Mouse (Mus musculus) midbrain, embryonic 13.5 days (tissue): ENCODE measurements around the gene Nog. TPM values are rescaled to one million over a fixed set of nuclear protein-coding genes. Genes with fewer than 3 reads are reported as not detected.
A peak's percentile ranks its signal among the peaks of the same experiment; 100 is the strongest.

Source experiments
- ATAC-seq: fragments of 200-750 bp; cut with Nextera tagmentation; 2 replicates; pipeline ENCODE4 v1.8.0; 2017; ENCODE audit warnings: mild to moderate bottlenecking, moderate TSS enrichment, moderate library complexity
- H3K27ac ChIP-seq: fragments of 300-500 bp; sonication (generic); 2 replicates; pipeline ENCODE4 v1.5.1; 2015; ENCODE audit warnings: inconsistent platforms, mild to moderate bottlenecking, moderate library complexity
- H3K27me3 ChIP-seq: fragments of 300-500 bp; sonication (generic); 2 replicates; pipeline ENCODE4 v1.6.1; 2015; ENCODE audit warnings: mild to moderate bottlenecking, inconsistent platforms
- H3K36me3 ChIP-seq: fragments of 300-500 bp; sonication (generic); 2 replicates; pipeline ENCODE4 v1.6.1; 2015; ENCODE audit warnings: mild to moderate bottlenecking, inconsistent platforms
- H3K4me1 ChIP-seq: fragments of 300-500 bp; sonication (generic); replicated peaks from 2 replicates; pipeline ENCODE4 v1.6.1; 2015; ENCODE audit warnings: inconsistent platforms
- H3K4me2 ChIP-seq: fragments of 300-500 bp; sonication (generic); replicated peaks from 2 replicates; pipeline ENCODE4 v1.6.1; 2015; ENCODE audit warnings: moderate library complexity, mild to moderate bottlenecking, inconsistent platforms
- H3K4me3 ChIP-seq: fragments of 300-500 bp; sonication (generic); replicated peaks from 2 replicates; pipeline ENCODE4 v1.5.1; 2015; ENCODE audit warnings: mild to moderate bottlenecking, inconsistent platforms
- H3K9ac ChIP-seq: fragments of 300-500 bp; sonication (generic); replicated peaks from 2 replicates; pipeline ENCODE4 v1.6.1; 2015; ENCODE audit warnings: mild to moderate bottlenecking, inconsistent platforms
- H3K9me3 ChIP-seq: fragments of 300-500 bp; sonication (generic); 2 replicates; pipeline ENCODE4 v1.6.1; 2016; ENCODE audit warnings: mild to moderate bottlenecking, inconsistent platforms
- WGBS: fragments of 180-500 bp; shearing (Covaris S2); methylation state at CpG from one replicate; pipeline ENCODE4 v1.1.7; 2015; 5-methylcytosine and 5-hydroxymethylcytosine counted together
- polyA plus RNA-seq: library from polyadenylated mRNA; unstranded; fragments of >200 nt; fragmentation: Nextera tagmentation; extraction: Ambion mirVana; gene quantifications from 2 replicates; pipeline ENCODE4 v1.2.1, GENCODE M21; 2015

The Nog gene
- 2.7 and 3.2 TPM in 2 replicates for polyA plus RNA-seq

DNA sequence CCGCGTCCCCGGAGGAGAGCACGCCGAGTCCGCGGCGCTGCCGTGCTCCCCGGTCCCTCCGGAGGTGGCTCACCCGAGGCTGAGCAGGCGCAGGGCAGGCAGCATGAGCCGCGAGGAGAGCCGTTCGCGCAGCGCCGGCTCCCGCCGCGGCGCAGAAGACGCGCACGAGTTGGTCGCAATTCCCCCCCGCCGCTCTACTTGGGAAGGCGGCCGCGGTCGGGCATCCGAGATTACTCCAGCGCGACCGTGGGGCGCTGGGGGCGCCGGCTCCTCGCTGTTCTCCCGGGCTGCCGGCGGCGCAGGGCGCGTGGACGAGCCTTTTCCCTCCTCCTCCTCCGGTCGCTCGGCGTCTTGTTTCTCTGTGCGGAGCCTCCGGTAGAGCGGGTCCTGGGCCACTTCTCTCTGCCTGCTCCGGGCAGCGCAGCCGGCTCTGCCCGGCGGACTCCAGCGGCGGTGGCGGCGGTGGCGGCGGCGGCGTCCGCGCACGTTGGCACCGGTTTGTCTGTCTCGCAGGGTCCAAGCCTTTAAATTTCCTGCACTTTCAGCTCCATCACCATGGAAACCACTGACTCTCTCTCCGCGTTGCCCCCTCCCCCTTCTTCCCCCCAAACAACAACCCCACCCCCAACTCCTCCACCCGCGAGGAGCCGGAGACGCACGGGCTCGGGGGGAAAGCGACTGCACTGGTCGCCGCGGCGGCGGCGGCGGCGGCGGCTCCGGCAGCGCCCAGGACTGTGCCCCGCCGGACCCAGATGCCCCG, at the start of gene Nog:
Gene Nog (minus strand): TSS at position 277 of the 760 bp plus-strand sequence.
- ATAC-seq = peak; percentile 65
- Histone ChIP-seq H3K27me3 (no peaks in the 10 kb centered on the region), H3K36me3 (no peaks in the 10 kb centered on the region), H3K27ac (peak within 1 kb of the TSS; percentile 82), H3K4me2 (peak within 1 kb of the TSS; percentile 92), H3K9ac (peak within 1 kb of the TSS; percentile 78), H3K9me3 (peaks cover 4% of the 10 kb centered on the region; the same call in 1 of the 2 replicates), H3K4me1 (peaks cover 34% of the 10 kb centered on the region), H3K4me3 (peak within 1 kb of the TSS; percentile 53)
- under 1% methylated on average over 89 of the region's 97 CpGs for WGBS

DNA sequence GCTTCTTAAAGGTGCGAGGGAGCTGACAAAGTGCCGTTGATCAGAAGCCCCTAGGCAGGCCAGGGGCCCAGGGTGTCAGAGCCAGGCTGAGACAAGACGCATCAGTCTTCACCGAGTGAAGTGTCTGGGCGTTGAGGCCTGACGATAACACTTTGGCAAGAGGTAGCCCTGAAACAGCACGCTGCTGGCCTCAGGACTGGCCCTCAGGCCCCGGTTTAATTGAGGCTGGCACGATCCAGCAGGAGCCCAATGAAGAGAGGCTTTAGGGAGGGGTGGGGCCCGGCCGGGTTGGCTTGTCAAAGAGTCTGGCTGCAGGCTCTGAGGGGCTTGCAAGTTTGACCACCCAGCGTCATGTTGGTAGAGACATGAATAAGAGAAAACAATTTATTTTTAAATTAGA, 38.1 kb upstream of the Nog start:
- no peak for ATAC-seq

DNA sequence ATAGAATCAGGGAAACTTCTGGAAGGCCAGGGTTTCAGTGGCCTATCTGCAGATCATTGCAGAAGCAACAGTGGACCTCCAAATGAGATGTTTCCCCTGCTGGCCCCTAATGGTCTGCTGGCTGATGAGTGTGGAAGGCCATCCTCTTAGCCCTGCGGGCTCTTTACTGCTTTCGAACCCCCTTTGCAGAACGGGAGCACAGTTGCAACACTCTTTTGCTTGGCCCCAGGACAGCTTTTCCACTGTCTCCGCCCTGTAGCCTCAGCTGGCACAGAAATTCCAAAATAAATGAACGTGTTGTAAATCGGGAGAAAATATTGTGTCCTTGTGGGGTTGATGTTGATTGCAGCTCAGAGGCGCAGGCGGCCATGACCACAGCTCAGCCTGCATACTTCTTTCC, 37.7 kb upstream of the Nog start:
- no peaks in the 10 kb centered on the region for H3K9me3 ChIP-seq
- H3K4me2 ChIP-seq = no peak overlapping the region
- no peaks in the 10 kb centered on the region for H3K36me3 ChIP-seq
- ATAC-seq = no peak
- no peak overlapping the region for H3K9ac ChIP-seq
- 89% methylated on average over 8 of the region's 8 CpGs for WGBS
- no peak overlapping the region for H3K4me3 ChIP-seq
- H3K27me3 ChIP-seq = no peaks in the 10 kb centered on the region
- no peak overlapping the region for H3K27ac ChIP-seq
- H3K4me1 ChIP-seq = 0 out of 2 replicates have a peak, but pooled peaks cover 3% of the 10 kb centered on the region

More for the DNA sequence above, 38.1 kb upstream of the Nog start:
- Histone ChIP-seq H3K4me3 (no peak overlapping the region), H3K4me2 (no peak overlapping the region), H3K4me1 (0 out of 2 replicates have a peak, but pooled peaks cover 3% of the 10 kb centered on the region), H3K9me3 (no peaks in the 10 kb centered on the region), H3K27me3 (no peaks in the 10 kb centered on the region), H3K36me3 (no peaks in the 10 kb centered on the region), H3K9ac (no peak overlapping the region), H3K27ac (no peak overlapping the region)
- 50% methylated on average over 12 of the region's 12 CpGs for WGBS

DNA sequence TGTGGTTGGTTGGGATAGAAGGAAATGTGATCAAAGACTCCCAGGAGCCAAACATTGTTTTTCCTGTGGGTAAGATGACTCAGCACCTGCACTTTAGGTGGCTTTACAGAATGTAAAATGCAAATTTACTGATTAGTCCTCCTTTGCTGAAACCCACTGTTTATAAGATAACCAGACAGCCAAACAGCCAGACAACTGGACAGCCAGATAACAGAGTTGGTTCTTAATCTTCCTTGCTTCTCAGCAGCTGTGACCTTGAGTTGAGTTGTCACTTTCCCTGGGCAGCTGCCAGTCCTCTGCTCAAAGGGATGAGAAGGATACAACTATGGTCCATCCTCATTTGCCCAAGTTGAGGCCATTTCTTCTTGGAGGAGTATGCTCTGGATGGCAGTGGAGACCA, 35.8 kb upstream of the Nog start:
- H3K36me3 ChIP-seq = no peaks in the 10 kb centered on the region
- H3K4me2 ChIP-seq = no peak overlapping the region
- H3K9me3 ChIP-seq = no peaks in the 10 kb centered on the region
- no peak overlapping the region for H3K27ac ChIP-seq
- no peak overlapping the region for H3K4me3 ChIP-seq
- H3K9ac ChIP-seq = no peak overlapping the region
- 0 out of 2 replicates have a peak, but pooled peaks cover 3% of the 10 kb centered on the region for H3K4me1 ChIP-seq
- no peak for ATAC-seq
- no peaks in the 10 kb centered on the region for H3K27me3 ChIP-seq

DNA sequence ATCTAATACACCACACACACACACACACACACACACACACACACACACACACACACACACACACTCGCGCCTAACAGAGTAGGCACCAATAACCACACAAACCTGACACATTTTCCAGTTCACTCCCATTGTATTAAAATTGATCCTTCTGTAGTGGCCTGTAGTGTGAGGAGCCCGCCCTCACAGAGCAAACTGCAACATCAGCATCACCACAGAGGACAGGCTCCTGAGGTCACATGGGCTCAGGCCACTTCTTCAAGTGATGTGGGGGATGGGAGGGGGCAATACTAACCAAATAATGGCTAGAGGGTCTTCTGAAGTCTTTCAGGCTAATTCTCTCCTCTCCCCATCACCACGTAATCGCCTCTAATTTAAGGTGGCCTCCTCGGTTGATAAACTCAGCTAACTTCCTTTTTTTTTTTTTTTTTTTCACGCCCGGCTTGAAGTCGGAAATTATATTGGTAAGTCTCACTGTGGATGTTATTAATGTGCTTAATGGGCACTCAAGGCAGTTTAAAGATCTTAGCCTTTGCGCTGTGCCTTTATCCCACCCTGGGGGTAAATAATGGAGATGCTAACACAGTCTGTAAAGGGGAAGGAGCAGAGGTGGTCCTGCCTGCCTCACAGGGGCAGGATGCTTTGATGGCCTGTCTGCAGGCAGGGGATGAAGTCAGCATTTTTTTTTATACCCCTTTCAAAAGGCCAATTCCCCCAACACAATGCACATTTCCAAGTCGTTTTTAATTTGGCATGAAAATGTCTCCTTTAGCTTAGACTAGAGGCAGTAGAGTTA, 25.2 kb upstream of the Nog start:
- Histone ChIP-seq H3K9me3 (no peaks in the 10 kb centered on the region), H3K4me1 (peaks cover 16% of the 10 kb centered on the region), H3K27me3 (0 out of 2 replicates have a peak, but pooled peaks cover 4% of the 10 kb centered on the region), H3K4me3 (no peak overlapping the region), H3K9ac (no peak overlapping the region), H3K4me2 (no peak overlapping the region), H3K36me3 (no peaks in the 10 kb centered on the region), H3K27ac (0 out of 2 replicates have a peak overlapping the region, but pooled peaks have one; percentile 11)
- 32% methylated on average over 11 of the region's 11 CpGs for WGBS
- peak; percentile 70; the same call in 1 of the 2 replicates for ATAC-seq

DNA sequence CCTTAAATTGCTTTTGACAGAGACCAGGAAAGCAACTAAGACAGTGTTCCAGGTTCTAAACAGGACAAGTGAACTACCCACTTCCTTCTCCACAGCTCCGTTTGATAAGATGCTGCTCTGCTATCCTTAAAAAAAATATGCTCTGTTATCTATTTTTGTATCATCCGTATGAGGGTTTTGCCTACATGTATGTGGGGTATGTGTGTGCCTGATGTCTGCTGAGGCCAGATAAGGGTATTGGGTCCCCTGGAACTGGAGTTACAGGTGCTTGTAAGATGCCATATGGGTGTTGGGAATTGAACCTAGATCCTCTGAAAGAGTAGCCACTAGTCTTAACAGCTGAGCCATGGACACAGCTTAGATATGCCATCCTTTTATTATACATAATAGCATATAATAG, 19.6 kb upstream of the Nog start:
- ATAC-seq = no peak
- Histone ChIP-seq H3K4me2 (no peak overlapping the region), H3K27me3 (0 out of 2 replicates have a peak, but pooled peaks cover 4% of the 10 kb centered on the region), H3K9ac (no peak overlapping the region), H3K4me1 (peaks cover 19% of the 10 kb centered on the region), H3K9me3 (no peaks in the 10 kb centered on the region), H3K4me3 (no peak overlapping the region), H3K36me3 (no peaks in the 10 kb centered on the region), H3K27ac (no peak overlapping the region)
- WGBS = 94% methylated on average over 2 of the region's 2 CpGs

DNA sequence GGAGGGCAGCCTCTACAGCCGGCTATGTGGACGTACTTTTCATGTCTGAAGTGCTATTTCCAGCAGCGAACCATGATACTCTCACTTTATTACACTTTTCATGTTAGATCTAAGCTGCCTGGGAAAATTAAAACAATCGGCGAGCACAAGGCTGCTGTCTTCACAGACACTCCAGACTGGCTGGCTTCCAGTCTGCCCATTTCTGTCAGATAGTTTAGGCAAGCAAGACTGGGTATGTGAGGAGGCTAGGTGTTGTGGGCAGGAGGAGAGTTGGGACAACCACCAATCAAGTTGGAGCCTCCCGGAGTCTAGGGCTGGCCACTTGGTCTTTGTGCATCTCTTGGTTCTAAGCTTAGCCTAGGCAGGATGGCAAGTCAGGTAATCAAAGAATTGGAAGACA, 17.5 kb upstream of the Nog start:
- Histone ChIP-seq H3K36me3 (no peaks in the 10 kb centered on the region), H3K4me1 (peaks cover 19% of the 10 kb centered on the region), H3K27ac (no peak overlapping the region), H3K9me3 (no peaks in the 10 kb centered on the region), H3K4me2 (no peak overlapping the region), H3K9ac (no peak overlapping the region), H3K27me3 (peaks cover 6% of the 10 kb centered on the region; the same call in 1 of the 2 replicates), H3K4me3 (no peak overlapping the region)
- no peak for ATAC-seq
- WGBS = 79% methylated on average over 6 of the region's 6 CpGs

DNA sequence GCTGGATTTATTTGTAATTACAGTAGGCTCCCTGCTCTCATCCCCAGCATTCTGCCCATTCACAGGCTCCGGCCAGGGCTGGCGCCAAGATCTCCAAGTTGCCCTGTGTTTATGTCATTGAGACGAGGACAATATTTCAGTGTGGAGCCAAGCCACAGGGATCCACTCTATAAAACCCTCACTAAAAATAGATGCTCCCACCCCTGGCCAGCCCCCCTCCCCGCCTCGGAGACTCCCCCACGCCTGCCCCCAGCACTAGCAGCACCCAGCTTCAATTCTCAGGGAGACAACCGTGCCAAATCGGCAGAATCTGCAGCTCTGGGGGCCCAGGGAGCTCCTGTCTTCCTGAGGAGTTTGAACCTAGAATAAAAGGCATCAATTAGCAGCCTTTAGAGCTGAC, 16.2 kb upstream of the Nog start:
- 10% methylated on average over 8 of the region's 8 CpGs for WGBS
- Histone ChIP-seq H3K27ac (no peak overlapping the region), H3K9me3 (no peaks in the 10 kb centered on the region)

DNA sequence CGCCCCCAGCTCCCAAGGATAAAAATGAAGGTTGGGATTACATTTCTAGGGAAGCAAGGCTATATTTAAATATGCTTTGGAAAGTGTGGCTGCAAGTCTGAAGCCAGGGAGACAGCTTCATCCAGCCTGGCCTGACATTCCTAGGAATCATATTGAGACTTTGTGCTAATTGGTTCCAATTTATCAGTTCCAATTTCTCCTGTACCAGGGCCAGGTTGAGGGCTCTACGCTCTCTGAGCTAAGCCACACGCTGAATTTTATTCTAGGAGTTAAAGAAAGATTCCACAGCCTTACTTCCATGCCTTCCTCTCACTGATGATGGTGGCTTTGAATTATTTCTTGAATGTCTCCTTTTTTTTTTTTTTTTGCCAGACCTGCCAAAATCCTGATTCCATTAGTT, 15.6 kb upstream of the Nog start:
- 66% methylated on average over 3 of the region's 3 CpGs for WGBS
- no peaks in the 10 kb centered on the region for H3K9me3 ChIP-seq
- ATAC-seq = no peak
- H3K4me3 ChIP-seq = no peak overlapping the region
- H3K9ac ChIP-seq = no peak overlapping the region
- H3K4me2 ChIP-seq = no peak overlapping the region
- H3K27me3 ChIP-seq = peaks cover 6% of the 10 kb centered on the region; the same call in 1 of the 2 replicates
- no peaks in the 10 kb centered on the region for H3K36me3 ChIP-seq
- peaks cover 19% of the 10 kb centered on the region for H3K4me1 ChIP-seq
- H3K27ac ChIP-seq = no peak overlapping the region; the same call in 1 of the 2 replicates

More for the DNA sequence above, 16.2 kb upstream of the Nog start:
- Histone ChIP-seq H3K9ac (peak overlapping the region; percentile 19; the same call in 1 of the 2 replicates), H3K36me3 (no peaks in the 10 kb centered on the region), H3K4me3 (no peak overlapping the region), H3K27me3 (peaks cover 6% of the 10 kb centered on the region; the same call in 1 of the 2 replicates), H3K4me2 (no peak overlapping the region; the same call in 1 of the 2 replicates), H3K4me1 (peaks cover 19% of the 10 kb centered on the region)
- peak; percentile 70 for ATAC-seq

DNA sequence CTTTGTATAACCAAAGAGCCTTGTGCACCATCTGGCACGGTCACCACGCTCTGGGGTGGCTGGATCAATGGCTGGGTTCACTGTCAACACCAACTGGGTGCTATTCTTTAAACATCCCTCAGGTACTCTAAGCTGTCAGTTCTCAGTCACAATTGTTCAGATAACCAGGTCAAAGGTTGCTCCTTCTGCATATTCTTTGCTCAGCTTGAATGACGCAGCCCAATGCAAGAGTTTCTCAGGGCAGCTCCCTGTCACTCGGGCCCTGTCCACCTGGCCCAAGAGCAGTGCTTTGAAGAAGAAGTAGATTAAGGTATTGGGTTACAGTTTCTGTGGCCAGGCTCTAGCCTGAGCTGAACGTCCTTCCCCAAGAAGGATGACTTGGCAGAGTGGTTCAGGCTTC, 12.2 kb upstream of the Nog start:
- ATAC-seq = no peak
- peaks cover 25% of the 10 kb centered on the region for H3K4me1 ChIP-seq
- no peak overlapping the region for H3K9ac ChIP-seq
- H3K4me3 ChIP-seq = no peak overlapping the region
- H3K9me3 ChIP-seq = no peaks in the 10 kb centered on the region
- no peak overlapping the region for H3K4me2 ChIP-seq
- WGBS = 55% methylated on average over 5 of the region's 5 CpGs
- no peak overlapping the region for H3K27ac ChIP-seq
- no peaks in the 10 kb centered on the region for H3K36me3 ChIP-seq
- H3K27me3 ChIP-seq = peaks cover 5% of the 10 kb centered on the region; the same call in 1 of the 2 replicates

DNA sequence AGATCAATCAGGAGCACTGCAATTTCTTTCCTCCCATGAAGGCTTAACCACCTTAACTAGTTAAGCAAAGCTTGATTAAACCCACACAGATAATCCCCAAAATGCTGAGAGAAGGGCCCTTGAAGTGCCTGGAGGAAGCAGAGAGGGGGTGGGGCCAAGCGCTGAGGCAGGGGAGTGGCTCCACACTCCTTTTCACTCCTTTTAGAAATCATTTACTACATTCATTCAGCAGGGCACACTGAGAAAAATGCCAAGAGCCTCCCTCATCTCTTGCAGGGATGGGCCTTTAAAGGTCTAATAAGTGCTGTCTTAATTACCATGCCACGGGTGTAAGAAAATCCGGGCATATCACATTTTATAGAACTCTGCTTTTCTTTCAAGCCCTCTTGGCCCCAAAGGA, 10.2 kb upstream of the Nog start:
- H3K36me3 ChIP-seq = no peaks in the 10 kb centered on the region
- H3K9me3 ChIP-seq = no peaks in the 10 kb centered on the region
- no peak overlapping the region for H3K27ac ChIP-seq
- peaks cover 10% of the 10 kb centered on the region for H3K4me1 ChIP-seq
- no peak for ATAC-seq
- H3K27me3 ChIP-seq = peaks cover 9% of the 10 kb centered on the region; the same call in 1 of the 2 replicates
- 7% methylated on average over 3 of the region's 3 CpGs for WGBS
- H3K4me2 ChIP-seq = no peak overlapping the region
- H3K4me3 ChIP-seq = no peak overlapping the region
- no peak overlapping the region for H3K9ac ChIP-seq

DNA sequence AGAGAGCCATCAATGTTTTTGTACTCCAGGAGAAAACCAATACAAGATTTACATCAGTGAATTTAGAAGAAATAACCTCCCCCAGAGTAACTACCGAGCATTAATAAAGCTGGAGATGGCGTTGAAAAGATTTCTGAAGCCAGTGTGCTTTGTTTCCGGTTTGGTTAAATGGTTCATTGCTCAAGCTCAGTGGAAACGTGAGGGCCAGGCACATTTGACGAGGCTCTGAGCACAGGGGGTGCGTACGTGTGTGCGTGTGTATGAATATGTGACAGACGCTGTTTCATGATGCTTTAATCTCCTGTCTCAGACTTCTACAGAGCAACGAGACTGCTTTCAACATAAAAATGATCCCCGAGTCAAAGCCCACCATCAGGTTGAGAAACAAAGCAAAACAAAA, 8.1 kb upstream of the Nog start:
- peaks cover 9% of the 10 kb centered on the region; the same call in 1 of the 2 replicates for H3K27me3 ChIP-seq
- peaks cover 4% of the 10 kb centered on the region; the same call in 1 of the 2 replicates for H3K9me3 ChIP-seq
- 46% methylated on average over 11 of the region's 11 CpGs for WGBS
- no peak for ATAC-seq
- peaks cover 6% of the 10 kb centered on the region for H3K4me1 ChIP-seq
- no peak overlapping the region for H3K9ac ChIP-seq
- no peak overlapping the region for H3K4me3 ChIP-seq
- no peak overlapping the region for H3K27ac ChIP-seq
- no peaks in the 10 kb centered on the region for H3K36me3 ChIP-seq
- no peak overlapping the region for H3K4me2 ChIP-seq
